Mouse (Mus musculus) forebrain, embryonic 14.5 days (tissue): ENCODE data around the gene Nudcd2. TPM values are rescaled to one million over a fixed set of nuclear protein-coding genes. Genes with fewer than 3 reads are reported as not detected.
A peak's percentile ranks its signal among the peaks of the same experiment; 100 is the strongest.
"Not testable (repeated sequence)": the region's sequence is repeated elsewhere in the genome, so short reads cannot be mapped to it uniquely, and the experiment has no call there.

Experiments used
- ATAC-seq: fragments of 200-750 bp; cut with Nextera tagmentation; 2 replicates; pipeline ENCODE4 v1.8.0; 2017; ENCODE audit warnings: mild to moderate bottlenecking, moderate library complexity
- DNase-seq: peaks from one replicate; pipeline ENCODE4 v3.0.0-alpha.2; 2015; ENCODE audit warnings: low spot score
- H3K27ac ChIP-seq: fragments of 300-500 bp; sonication (generic); 2 replicates; pipeline ENCODE4 v1.5.1; 2014; ENCODE audit warnings: low read depth, mild to moderate bottlenecking, control low read depth, low read length, moderate library complexity
- H3K27me3 ChIP-seq: fragments of 300-500 bp; sonication (generic); replicated peaks from 2 replicates; pipeline ENCODE4 v1.6.1; 2014; ENCODE audit warnings: low read length, control low read depth, mixed read lengths; ENCODE audit not compliant: control insufficient read depth, insufficient read depth
- H3K36me3 ChIP-seq: fragments of 300-500 bp; sonication (generic); 2 replicates; pipeline ENCODE4 v1.6.1; 2014; ENCODE audit warnings: low read length, control low read depth; ENCODE audit not compliant: control insufficient read depth, insufficient read depth
- H3K4me1 ChIP-seq: fragments of 300-500 bp; sonication (generic); 2 replicates; pipeline ENCODE4 v1.6.1; 2014; ENCODE audit warnings: antibody characterized with exemption, low read length, control low read depth; ENCODE audit not compliant: control insufficient read depth, insufficient read depth
- H3K4me2 ChIP-seq: fragments of 300-500 bp; sonication (generic); 2 replicates; pipeline ENCODE4 v1.6.1; 2014; ENCODE audit warnings: mild to moderate bottlenecking, control low read depth, low read length
- H3K4me3 ChIP-seq: fragments of 300-500 bp; sonication (generic); 2 replicates; pipeline ENCODE4 v1.5.1; 2014; ENCODE audit warnings: low read depth, low read length, control low read depth
- H3K9ac ChIP-seq: fragments of 300-500 bp; sonication (generic); 2 replicates; pipeline ENCODE4 v1.6.1; 2014; ENCODE audit warnings: mild to moderate bottlenecking, low read length, control low read depth, moderate library complexity
- H3K9me3 ChIP-seq: fragments of 300-500 bp; sonication (generic); replicated peaks from 2 replicates; pipeline ENCODE4 v1.6.1; 2016; ENCODE audit warnings: low read length, control low read depth, mixed read lengths; ENCODE audit not compliant: control insufficient read depth
- WGBS: fragments of 180-500 bp; shearing (Covaris S2); extraction: QIAGEN DNeasy Blood & Tissue Kit; methylation state at CpG from one replicate; pipeline ENCODE4 v1.1.7; 2014; 5-methylcytosine and 5-hydroxymethylcytosine counted together
- polyA plus RNA-seq: library from polyadenylated mRNA; unstranded; fragments of >200 nt; fragmentation: Nextera tagmentation; extraction: Ambion mirVana; gene quantifications from 2 replicates; pipeline ENCODE4 v1.2.1, GENCODE M21; 2014

Gene Nudcd2
- polyA plus RNA-seq, 1 experiment from 2014 or later = 98.2 TPM

DNA sequence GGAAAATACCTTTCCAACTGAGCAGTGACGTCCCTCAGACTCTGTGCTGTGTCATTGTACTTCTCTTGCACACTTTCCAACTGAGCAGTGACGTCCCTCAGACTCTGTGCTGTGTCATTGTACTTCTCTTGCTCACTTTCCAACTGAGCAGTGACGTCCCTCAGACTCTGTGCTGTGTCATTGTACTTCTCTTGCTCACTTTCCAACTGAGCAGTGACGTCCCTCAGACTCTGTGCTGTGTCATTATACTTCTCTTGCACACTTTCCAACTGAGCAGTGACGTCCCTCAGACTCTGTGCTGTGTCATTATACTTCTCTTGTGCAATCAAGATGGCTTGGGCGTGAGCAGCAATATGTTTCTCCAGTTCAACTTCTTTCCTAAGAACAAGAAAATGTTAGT is 23.6 kb upstream of the Nudcd2 start:
- not testable (repeated sequence) for H3K4me1 ChIP-seq, ATAC-seq, H3K27ac ChIP-seq, H3K4me3 ChIP-seq, H3K27me3 ChIP-seq, DNase-seq, H3K9ac ChIP-seq, H3K9me3 ChIP-seq, H3K4me2 ChIP-seq
- peaks cover 77% of the 10 kb centered on the region for H3K36me3 ChIP-seq
- WGBS = 93% methylated on average over 6 of the region's 6 CpGs

DNA sequence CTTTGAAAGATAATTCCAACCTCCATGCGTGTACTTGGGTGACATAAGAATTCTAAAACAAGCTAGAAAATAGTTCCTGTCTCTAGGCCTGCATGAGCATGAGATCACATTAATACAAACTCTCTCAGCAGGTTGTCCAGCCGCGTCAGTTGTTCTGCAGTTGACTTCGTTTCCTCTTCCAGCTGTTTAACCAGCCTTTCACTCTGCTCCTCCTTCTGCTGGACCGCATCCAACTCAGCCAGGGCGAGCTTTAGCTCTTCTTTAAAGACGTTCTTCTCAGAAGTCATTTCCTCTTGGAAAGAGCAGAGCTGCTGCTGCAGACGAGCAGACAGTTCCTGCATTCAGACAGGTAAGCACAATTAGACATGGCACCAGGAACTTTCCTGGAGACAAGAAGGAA is 19.6 kb upstream of the Nudcd2 start:
- peaks cover 77% of the 10 kb centered on the region for H3K36me3 ChIP-seq
- no peak overlapping the region for H3K4me3 ChIP-seq
- H3K4me2 ChIP-seq = no peak overlapping the region
- H3K27ac ChIP-seq = no peak overlapping the region
- H3K27me3 ChIP-seq = no peaks in the 10 kb centered on the region
- H3K9me3 ChIP-seq = no peaks in the 10 kb centered on the region
- DNase-seq = no peak
- no peak for ATAC-seq
- H3K9ac ChIP-seq = no peak overlapping the region
- WGBS = 79% methylated on average over 8 of the region's 8 CpGs
- H3K4me1 ChIP-seq = no peaks in the 10 kb centered on the region

DNA sequence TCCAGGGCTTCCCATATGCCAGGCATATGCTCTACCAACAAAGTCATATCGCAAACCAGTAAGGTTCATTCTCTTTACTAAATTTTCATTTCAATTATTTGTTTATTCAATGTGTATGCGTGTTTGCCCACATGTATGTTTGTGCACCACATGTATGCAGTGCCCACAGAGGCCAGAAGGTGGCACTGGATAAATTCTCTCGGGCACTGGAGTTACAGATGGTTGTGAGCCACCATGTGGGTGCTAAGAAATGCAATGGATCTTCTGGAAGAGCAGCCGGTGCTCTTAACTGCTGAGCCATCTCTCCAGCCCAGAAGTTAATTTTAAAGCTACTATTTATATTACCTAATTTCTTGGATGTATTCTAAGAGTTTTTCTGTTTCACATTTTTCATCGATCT is 17.9 kb upstream of the Nudcd2 start:
- no peaks in the 10 kb centered on the region for H3K4me1 ChIP-seq
- 93% methylated on average over 5 of the region's 5 CpGs for WGBS
- no peak for ATAC-seq

DNA sequence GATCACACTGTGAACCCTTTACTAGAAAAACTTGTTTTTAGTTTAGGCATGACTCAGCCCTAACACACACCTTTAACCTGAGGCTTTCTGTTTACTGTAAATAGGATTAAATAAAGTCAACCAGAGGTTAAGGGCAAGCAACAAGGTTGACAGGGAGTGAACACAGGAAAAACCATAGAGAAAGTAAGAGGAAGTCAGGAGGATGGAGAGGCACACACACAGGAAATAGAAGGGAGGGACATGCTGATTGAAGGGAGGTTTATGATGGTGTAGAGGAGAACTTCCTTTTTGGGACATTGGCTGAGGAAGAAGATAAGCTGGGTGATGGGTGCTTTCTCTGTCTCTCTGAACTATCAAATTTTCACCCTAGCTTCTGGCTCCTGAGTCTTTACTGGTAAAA is 15.1 kb upstream of the Nudcd2 start:
- H3K4me1 ChIP-seq = no peaks in the 10 kb centered on the region
- H3K27ac ChIP-seq = no peak overlapping the region
- no peaks in the 10 kb centered on the region for H3K27me3 ChIP-seq
- no peak for DNase-seq
- ATAC-seq = no peak
- no peaks in the 10 kb centered on the region for H3K9me3 ChIP-seq
- no peak overlapping the region for H3K4me3 ChIP-seq
- peaks cover 80% of the 10 kb centered on the region for H3K36me3 ChIP-seq
- no peak overlapping the region for H3K9ac ChIP-seq
- no peak overlapping the region for H3K4me2 ChIP-seq

More for the DNA sequence above, 17.9 kb upstream of the Nudcd2 start:
- Histone ChIP-seq H3K4me2 (no peak overlapping the region), H3K27me3 (no peaks in the 10 kb centered on the region), H3K36me3 (peaks cover 73% of the 10 kb centered on the region), H3K9ac (no peak overlapping the region), H3K27ac (no peak overlapping the region), H3K9me3 (no peaks in the 10 kb centered on the region), H3K4me3 (no peak overlapping the region)
- no peak for DNase-seq

- under 1% methylated on average over 14 of the region's 14 CpGs for WGBS
- peak overlapping the region; percentile 85 for H3K4me3 ChIP-seq
- no peak overlapping the region for H3K27ac ChIP-seq
- no peak for ATAC-seq
- H3K4me2 ChIP-seq = peak overlapping the region; percentile 50
- no peak for DNase-seq
- H3K9me3 ChIP-seq = no peaks in the 10 kb centered on the region
- H3K9ac ChIP-seq = peak overlapping the region; percentile 25; the same call in 1 of the 2 replicates
- H3K4me1 ChIP-seq = peaks cover 15% of the 10 kb centered on the region
- H3K36me3 ChIP-seq = peaks cover 26% of the 10 kb centered on the region
- no peaks in the 10 kb centered on the region for H3K27me3 ChIP-seq
These were observed 499 bp upstream of the Nudcd2 start for GRCm38 (mm10) chr11:40732997-40733338.

GRCm38 (mm10) chr11:40734251-40734752 is 835 bp downstream of the Nudcd2 start:
- Histone ChIP-seq H3K4me2 (peak overlapping the region; percentile 76), H3K27ac (peak overlapping the region; percentile 78; the same call in 1 of the 2 replicates), H3K36me3 (peaks cover 28% of the 10 kb centered on the region), H3K9me3 (no peaks in the 10 kb centered on the region), H3K4me1 (peaks cover 15% of the 10 kb centered on the region), H3K9ac (peak overlapping the region; percentile 82), H3K4me3 (peak overlapping the region; percentile 85), H3K27me3 (no peaks in the 10 kb centered on the region)
- no peak for ATAC-seq
- DNase-seq = no peak
- whole genome bisulfite sequencing = 6% methylated on average over 11 of the region's 11 CpGs

GRCm38 (mm10) chr11:40737369-40737768 is 3.9 kb downstream of the Nudcd2 start:
- H3K4me2 ChIP-seq = no peak overlapping the region
- no peak overlapping the region for H3K27ac ChIP-seq
- no peak for DNase-seq
- ATAC-seq = no peak
- no peak overlapping the region for H3K4me3 ChIP-seq
- WGBS = 81% methylated on average over 3 of the region's 3 CpGs
- H3K36me3 ChIP-seq = peaks cover 48% of the 10 kb centered on the region
- H3K4me1 ChIP-seq = peaks cover 9% of the 10 kb centered on the region
- no peaks in the 10 kb centered on the region for H3K27me3 ChIP-seq
- H3K9me3 ChIP-seq = no peaks in the 10 kb centered on the region
- H3K9ac ChIP-seq = no peak overlapping the region

GRCm38 (mm10) chr11:40741605-40742262 is 8.3 kb downstream of the Nudcd2 start:
- WGBS = 90% methylated on average over 12 of the region's 12 CpGs
- Histone ChIP-seq H3K4me3 (no peak overlapping the region), H3K36me3 (peaks cover 47% of the 10 kb centered on the region), H3K9me3 (no peaks in the 10 kb centered on the region), H3K9ac (no peak overlapping the region), H3K4me1 (no peaks in the 10 kb centered on the region), H3K4me2 (no peak overlapping the region), H3K27ac (no peak overlapping the region), H3K27me3 (no peaks in the 10 kb centered on the region)
- ATAC-seq = no peak
- DNase-seq = no peak

DNA sequence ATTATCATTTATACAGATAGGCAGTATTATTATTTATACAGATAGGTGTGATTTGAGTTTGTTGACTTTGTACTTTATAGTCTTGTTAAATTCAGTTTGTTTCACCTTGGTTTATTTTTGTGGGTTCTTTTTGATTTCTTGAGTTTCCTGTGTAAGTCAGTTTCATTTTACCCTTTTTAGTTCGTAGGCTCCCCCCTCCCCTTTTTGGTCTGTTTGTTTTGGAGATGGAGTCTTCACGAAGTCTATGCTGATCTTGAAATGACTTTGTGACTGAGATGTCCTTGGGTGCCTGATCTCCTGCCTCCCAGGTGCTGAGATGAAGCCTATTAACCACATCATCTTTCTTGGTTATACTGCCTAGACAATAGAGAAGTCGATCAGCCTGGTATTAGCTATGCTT is 10.9 kb downstream of the Nudcd2 start:
- no peaks in the 10 kb centered on the region for H3K27me3 ChIP-seq
- H3K4me1 ChIP-seq = no peaks in the 10 kb centered on the region

More for the DNA sequence above, 10.9 kb downstream of the Nudcd2 start:
- DNase-seq (no peak), ATAC-seq (no peak)
- Histone ChIP-seq H3K9me3 (no peaks in the 10 kb centered on the region), H3K4me3 (no peak overlapping the region), H3K4me2 (no peak overlapping the region), H3K9ac (no peak overlapping the region), H3K36me3 (peaks cover 24% of the 10 kb centered on the region), H3K27ac (no peak overlapping the region)
- 86% methylated on average over 3 of the region's 3 CpGs for WGBS
